Mouse (Mus musculus) neural tube, embryonic 11.5 days (tissue): ENCODE measurements around the gene E2f8. TPM values are rescaled to one million over a fixed set of nuclear protein-coding genes. Genes with fewer than 3 reads are reported as not detected.

ENCODE experiments used
- ATAC-seq: fragments of 200-750 bp; cut with Nextera tagmentation; 2 replicates; pipeline ENCODE4 v1.8.0; 2017; ENCODE audit warnings: moderate number of reproducible peaks, mild to moderate bottlenecking, moderate TSS enrichment, moderate library complexity; ENCODE audit not compliant: insufficient read depth, low FRiP score, low TSS enrichment
- DNase-seq: peaks from one replicate; pipeline ENCODE4 v3.0.0-alpha.2; 2015; ENCODE audit warnings: low spot score
- H3K27ac ChIP-seq: fragments of 300-500 bp; sonication (generic); 2 replicates; pipeline ENCODE4 v1.5.1; 2014; ENCODE audit warnings: low read depth, mild to moderate bottlenecking, low read length
- H3K27me3 ChIP-seq: fragments of 300-500 bp; sonication (generic); 2 replicates; pipeline ENCODE4 v1.6.1; 2014; ENCODE audit warnings: mild to moderate bottlenecking, low read length, mixed read lengths; ENCODE audit not compliant: control insufficient read depth, insufficient read depth
- H3K36me3 ChIP-seq: fragments of 300-500 bp; sonication (generic); 2 replicates; pipeline ENCODE4 v1.6.1; 2014; ENCODE audit warnings: mild to moderate bottlenecking, low read length, moderate library complexity, mixed read lengths; ENCODE audit not compliant: control insufficient read depth, insufficient read depth
- H3K4me1 ChIP-seq: fragments of 300-500 bp; sonication (generic); 2 replicates; pipeline ENCODE4 v1.6.1; 2014; ENCODE audit warnings: low read length, mixed read lengths; ENCODE audit not compliant: control insufficient read depth, insufficient read depth
- H3K4me2 ChIP-seq: fragments of 300-500 bp; sonication (generic); 2 replicates; pipeline ENCODE4 v1.6.1; 2014; ENCODE audit warnings: low read depth, mild to moderate bottlenecking, moderate library complexity
- H3K4me3 ChIP-seq: fragments of 300-500 bp; sonication (generic); 2 replicates; pipeline ENCODE4 v1.5.1; 2014; ENCODE audit warnings: low read depth, low read length
- H3K9ac ChIP-seq: fragments of 300-500 bp; sonication (generic); 2 replicates; pipeline ENCODE4 v1.6.1; 2014; ENCODE audit warnings: mild to moderate bottlenecking, low read length
- H3K9me3 ChIP-seq: fragments of 300-500 bp; sonication (generic); 2 replicates; pipeline ENCODE4 v1.6.1; 2016; ENCODE audit warnings: low read length; ENCODE audit not compliant: control insufficient read depth
- WGBS: fragments of 180-500 bp; shearing (Covaris S2); extraction: QIAGEN DNeasy Blood & Tissue Kit; methylation state at CpG from one replicate; pipeline ENCODE4 v1.1.7; 2014; 5-methylcytosine and 5-hydroxymethylcytosine counted together
- polyA plus RNA-seq: library from polyadenylated mRNA; unstranded; fragments of >200 nt; fragmentation: Nextera tagmentation; extraction: Ambion mirVana; gene quantifications from 2 replicates; pipeline ENCODE4 v1.2.1, GENCODE M21; 2014

E2f8 gene
- polyA plus RNA-seq, 1 experiment from 2014 or later: 16.5 TPM

DNA sequence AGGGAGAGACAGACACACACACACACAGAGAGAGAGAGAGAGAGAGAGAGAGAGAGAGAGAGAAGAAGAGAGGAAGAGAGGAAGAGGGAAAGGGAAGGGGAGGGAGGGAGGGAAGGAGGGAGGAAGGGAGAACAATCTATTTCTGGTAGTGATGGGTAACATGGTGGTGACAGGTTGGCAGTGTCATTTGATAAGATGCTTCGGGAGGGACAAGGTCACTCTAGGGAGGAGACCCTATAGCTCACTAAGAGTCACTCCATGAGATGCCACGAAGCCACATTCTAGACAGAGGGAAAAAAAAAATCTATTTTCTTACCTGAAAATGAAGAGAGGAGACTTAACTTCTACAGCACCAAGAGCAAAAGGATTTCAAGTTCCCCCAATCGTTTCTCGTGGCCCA is 14.7 kb upstream of the E2f8 start:
- H3K9ac ChIP-seq: no peak overlapping the region
- H3K4me3 ChIP-seq: no peak overlapping the region
- WGBS: 83% methylated on average over 4 of the region's 4 CpGs
- no peaks in the 10 kb centered on the region for H3K27me3 ChIP-seq
- H3K27ac ChIP-seq: no peak overlapping the region
- H3K4me1 ChIP-seq: peaks cover 15% of the 10 kb centered on the region
- no peaks in the 10 kb centered on the region for H3K9me3 ChIP-seq
- H3K4me2 ChIP-seq: no peak overlapping the region
- DNase-seq (no peak), ATAC-seq (no peak)
- H3K36me3 ChIP-seq: no peaks in the 10 kb centered on the region

- DNase-seq (no peak), ATAC-seq (no peak)
- Histone ChIP-seq H3K36me3 (no peaks in the 10 kb centered on the region), H3K4me1 (peaks cover 15% of the 10 kb centered on the region), H3K27ac (no peak overlapping the region), H3K27me3 (no peaks in the 10 kb centered on the region), H3K9ac (no peak overlapping the region), H3K4me2 (no peak overlapping the region), H3K4me3 (no peak overlapping the region), H3K9me3 (no peaks in the 10 kb centered on the region)
- 95% methylated on average over 4 of the region's 4 CpGs for WGBS
Observed at GRCm38 (mm10) chr7:48895475-48895874, 14.1 kb upstream of the E2f8 start.

- no peak for ATAC-seq
- WGBS: 79% methylated on average over 6 of the region's 6 CpGs
- Histone ChIP-seq H3K4me1 (peaks cover 15% of the 10 kb centered on the region), H3K9me3 (no peaks in the 10 kb centered on the region), H3K27ac (no peak overlapping the region), H3K9ac (no peak overlapping the region), H3K36me3 (no peaks in the 10 kb centered on the region), H3K27me3 (no peaks in the 10 kb centered on the region), H3K4me3 (no peak overlapping the region), H3K4me2 (no peak overlapping the region)
- DNase-seq: no peak
Observed at GRCm38 (mm10) chr7:48894763-48895162, 13.4 kb upstream of the E2f8 start.

- no peak overlapping the region for H3K4me2 ChIP-seq
- no peaks in the 10 kb centered on the region for H3K27me3 ChIP-seq
- no peak overlapping the region for H3K4me3 ChIP-seq
- H3K9me3 ChIP-seq: no peaks in the 10 kb centered on the region
- peak; percentile 83 for DNase-seq
- no peak for ATAC-seq
- 1% methylated on average over 6 of the region's 6 CpGs for WGBS
- H3K9ac ChIP-seq: no peak overlapping the region
- no peaks in the 10 kb centered on the region for H3K36me3 ChIP-seq
- H3K27ac ChIP-seq: no peak overlapping the region
- peaks cover 15% of the 10 kb centered on the region for H3K4me1 ChIP-seq
Observed at GRCm38 (mm10) chr7:48894152-48894551, 12.8 kb upstream of the E2f8 start.

DNA sequence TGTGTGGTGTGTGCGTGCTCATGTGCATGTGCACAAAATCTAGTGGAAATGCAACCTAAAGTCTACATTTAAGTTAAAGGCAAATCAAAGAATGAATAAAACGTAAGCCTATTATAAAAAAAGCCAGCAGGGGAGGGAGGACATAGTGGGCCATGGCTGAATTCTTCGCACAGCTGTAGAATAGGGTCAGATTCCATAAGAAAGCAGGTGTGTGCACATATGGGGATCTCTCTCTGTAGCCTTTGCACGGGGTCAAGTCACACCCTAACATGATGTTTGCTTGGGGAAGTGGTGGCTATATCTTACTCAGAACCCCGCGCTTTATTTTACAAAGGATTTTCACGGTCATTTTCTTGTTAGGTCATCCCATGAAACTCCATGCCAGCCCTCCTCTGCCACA is 11.7 kb upstream of the E2f8 start:
- Histone ChIP-seq H3K4me1 (peaks cover 15% of the 10 kb centered on the region), H3K4me3 (no peak overlapping the region), H3K9me3 (no peaks in the 10 kb centered on the region), H3K27me3 (no peaks in the 10 kb centered on the region), H3K36me3 (no peaks in the 10 kb centered on the region), H3K27ac (no peak overlapping the region), H3K9ac (no peak overlapping the region), H3K4me2 (no peak overlapping the region)
- WGBS: 77% methylated on average over 7 of the region's 7 CpGs
- no peak for ATAC-seq
- DNase-seq: no peak

- Histone ChIP-seq H3K9me3 (no peaks in the 10 kb centered on the region), H3K4me1 (peaks cover 3% of the 10 kb centered on the region; the same call in 1 of the 2 replicates), H3K4me3 (no peak overlapping the region), H3K27ac (no peak overlapping the region), H3K9ac (no peak overlapping the region), H3K4me2 (no peak overlapping the region), H3K36me3 (no peaks in the 10 kb centered on the region), H3K27me3 (no peaks in the 10 kb centered on the region)
- WGBS: 63% methylated on average over 5 of the region's 5 CpGs
- DNase-seq (no peak), ATAC-seq (peak; percentile 56)
Observed at GRCm38 (mm10) chr7:48891029-48891428, 9.6 kb upstream of the E2f8 start.

DNA sequence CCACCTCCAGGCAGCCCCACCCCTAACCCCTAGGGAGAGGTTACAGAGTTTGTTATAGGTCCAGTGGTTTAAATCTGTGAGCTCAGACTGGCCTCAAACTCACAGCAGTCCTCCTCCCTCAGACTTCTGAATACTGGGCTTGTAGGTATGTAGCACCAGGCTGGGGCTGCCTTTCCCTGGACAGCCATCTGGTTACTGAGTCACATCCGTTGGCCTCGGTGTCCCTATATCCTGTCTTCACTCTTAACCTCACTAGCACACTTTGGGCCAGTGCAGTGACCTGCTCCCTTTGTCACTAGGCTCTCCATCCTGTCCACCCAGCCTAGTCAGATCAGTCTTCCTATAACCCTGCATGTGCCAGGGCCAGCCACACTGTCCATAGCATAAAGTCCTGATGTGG is 7.4 kb upstream of the E2f8 start:
- Histone ChIP-seq H3K4me2 (no peak overlapping the region), H3K4me1 (peaks cover 3% of the 10 kb centered on the region; the same call in 1 of the 2 replicates), H3K36me3 (no peaks in the 10 kb centered on the region), H3K9me3 (no peaks in the 10 kb centered on the region), H3K27me3 (0 out of 2 replicates have a peak, but pooled peaks cover 3% of the 10 kb centered on the region), H3K27ac (no peak overlapping the region), H3K4me3 (no peak overlapping the region), H3K9ac (no peak overlapping the region)
- ATAC-seq (no peak), DNase-seq (no peak)
- WGBS: 66% methylated on average over 2 of the region's 2 CpGs

GRCm38 (mm10) chr7:48887973-48888372 is 6.6 kb upstream of the E2f8 start:
- H3K27me3 ChIP-seq: peaks cover 5% of the 10 kb centered on the region; the same call in 1 of the 2 replicates

GRCm38 (mm10) chr7:48884266-48884611 is 2.8 kb upstream of the E2f8 start:
- ATAC-seq (no peak), DNase-seq (no peak)
- H3K9me3 ChIP-seq: no peaks in the 10 kb centered on the region
- H3K36me3 ChIP-seq: no peaks in the 10 kb centered on the region
- no peak overlapping the region for H3K27ac ChIP-seq
- WGBS: 55% methylated on average over 5 of the region's 5 CpGs
- no peak overlapping the region for H3K4me2 ChIP-seq
- H3K9ac ChIP-seq: no peak overlapping the region
- H3K4me1 ChIP-seq: peaks cover 4% of the 10 kb centered on the region; the same call in 1 of the 2 replicates
- no peak overlapping the region for H3K4me3 ChIP-seq
- H3K27me3 ChIP-seq: peaks cover 9% of the 10 kb centered on the region; the same call in 1 of the 2 replicates

More at GRCm38 (mm10) chr7:48887973-48888372, 6.6 kb upstream of the E2f8 start:
- Histone ChIP-seq H3K9me3 (no peaks in the 10 kb centered on the region), H3K9ac (no peak overlapping the region), H3K4me1 (peaks cover 3% of the 10 kb centered on the region; the same call in 1 of the 2 replicates), H3K4me3 (no peak overlapping the region), H3K4me2 (no peak overlapping the region), H3K27ac (no peak overlapping the region), H3K36me3 (no peaks in the 10 kb centered on the region)
- no peak for ATAC-seq
- WGBS: 38% methylated on average over 8 of the region's 8 CpGs
- no peak for DNase-seq
